Mouse (Mus musculus): ENCODE results near the gene Ccl1. TPM values are rescaled to one million over a fixed set of nuclear protein-coding genes. Genes with fewer than 3 reads are reported as not detected.

Gene Ccl1
- polyA plus RNA-seq, 1 experiment from 2014 or later: not detected

- Histone ChIP-seq H3K4me2 (ENCODE audit: low read depth) (no peak overlapping the region), H3K9ac (ENCODE audit: low read length) (no peak overlapping the region), H3K4me1 (ENCODE audit: control insufficient read depth, insufficient read depth, low read length) (no peaks in the 10 kb centered on the region), H3K27ac (ENCODE audit: low read depth, low read length) (no peak overlapping the region), H3K4me3 (ENCODE audit: low read depth, low read length) (no peak overlapping the region), H3K27me3 (ENCODE audit: control insufficient read depth, insufficient read depth, low read length) (no peaks in the 10 kb centered on the region), H3K9me3 (ENCODE audit: control insufficient read depth, low read length) (no peaks in the 10 kb centered on the region), H3K36me3 (ENCODE audit: control insufficient read depth, insufficient read depth, low read length) (no peaks in the 10 kb centered on the region)
- DNase-seq (ENCODE audit: low spot score) (no peak), ATAC-seq (ENCODE audit: insufficient read depth, low FRiP score, low TSS enrichment) (no peak)
- 82% methylated on average over 2 of the region's 2 CpGs for WGBS
Observed at GRCm38 (mm10) chr11:82173491-82173890, 132.0 kb downstream of the Ccl1 start.

DNA sequence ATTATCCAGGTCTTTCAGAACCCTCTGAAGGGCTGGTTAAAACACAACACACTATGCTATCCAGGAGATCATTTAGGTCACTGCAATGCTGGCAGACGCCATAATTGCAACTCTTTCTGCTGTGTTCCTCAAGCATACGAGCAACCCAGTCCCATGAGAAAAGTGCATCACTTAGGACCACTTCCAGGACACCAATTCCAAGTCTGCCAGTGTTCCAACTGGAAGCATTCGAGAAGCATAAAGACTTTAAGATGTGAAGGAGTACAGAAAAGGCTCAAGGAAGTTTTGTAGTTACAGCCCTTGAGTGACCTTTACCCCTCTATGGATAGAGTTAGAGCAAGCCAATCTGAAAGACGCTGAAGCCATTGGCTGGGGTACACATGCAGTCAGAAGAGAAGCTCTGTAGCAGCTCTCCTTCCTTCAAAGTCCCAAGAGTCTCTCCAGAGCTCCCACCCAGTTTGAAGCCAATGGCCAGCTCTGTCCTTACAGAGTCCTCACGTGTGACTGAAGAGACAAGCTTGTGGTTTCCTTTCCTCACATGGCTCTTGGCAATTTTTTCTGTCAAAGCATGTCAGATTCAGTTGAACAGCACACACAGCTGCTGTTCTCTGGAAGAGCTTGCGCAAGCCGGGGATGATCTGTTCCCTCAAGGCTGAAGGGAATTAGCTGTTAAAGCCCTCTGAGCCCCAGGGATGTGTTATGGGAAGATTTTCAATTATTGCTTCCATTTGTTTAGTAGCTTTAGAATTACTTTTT is 134.0 kb downstream of the Ccl1 start:
- DNase-seq (ENCODE audit: low spot score): no peak
- ATAC-seq (ENCODE audit: insufficient read depth, low FRiP score, low TSS enrichment): no peak
- Histone ChIP-seq H3K4me2 (ENCODE audit: low read depth) (no peak overlapping the region), H3K9ac (ENCODE audit: low read length) (no peak overlapping the region), H3K4me3 (ENCODE audit: low read depth, low read length) (no peak overlapping the region), H3K27ac (ENCODE audit: low read depth, low read length) (no peak overlapping the region), H3K27me3 (ENCODE audit: control insufficient read depth, insufficient read depth, low read length) (no peaks in the 10 kb centered on the region), H3K4me1 (ENCODE audit: control insufficient read depth, insufficient read depth, low read length) (no peaks in the 10 kb centered on the region), H3K36me3 (ENCODE audit: control insufficient read depth, insufficient read depth, low read length) (no peaks in the 10 kb centered on the region), H3K9me3 (ENCODE audit: control insufficient read depth, low read length) (no peaks in the 10 kb centered on the region)
- WGBS: 80% methylated on average over 7 of the region's 7 CpGs

DNA sequence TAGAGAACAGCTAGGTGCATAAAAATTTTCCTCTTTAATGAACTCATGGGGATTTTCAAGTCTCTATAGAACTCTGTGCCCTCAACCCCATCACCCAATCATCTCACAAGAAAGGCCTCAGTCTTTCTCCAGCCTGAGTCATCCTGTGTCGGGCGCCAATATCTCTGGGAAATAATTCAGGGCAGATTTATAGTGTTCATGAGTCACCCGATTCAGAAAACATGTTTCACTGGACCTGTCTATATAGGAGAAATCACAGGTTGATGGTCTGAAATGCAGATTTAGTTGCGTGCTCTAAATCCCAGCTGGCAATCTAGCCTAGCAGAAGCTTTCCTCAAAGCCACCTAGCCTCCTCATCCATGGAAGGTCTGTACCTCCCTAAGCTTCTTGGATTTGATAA is 136.0 kb downstream of the Ccl1 start:
- no peak overlapping the region for H3K9ac ChIP-seq (ENCODE audit: low read length)
- no peak overlapping the region for H3K4me2 ChIP-seq (ENCODE audit: low read depth)
- DNase-seq (ENCODE audit: low spot score): no peak
- H3K36me3 ChIP-seq (ENCODE audit: control insufficient read depth, insufficient read depth, low read length): no peaks in the 10 kb centered on the region
- H3K4me3 ChIP-seq (ENCODE audit: low read depth, low read length): no peak overlapping the region
- H3K27ac ChIP-seq (ENCODE audit: low read depth, low read length): no peak overlapping the region
- H3K9me3 ChIP-seq (ENCODE audit: control insufficient read depth, low read length): no peaks in the 10 kb centered on the region
- WGBS: 92% methylated on average over 4 of the region's 4 CpGs
- no peaks in the 10 kb centered on the region for H3K4me1 ChIP-seq (ENCODE audit: control insufficient read depth, insufficient read depth, low read length)
- H3K27me3 ChIP-seq (ENCODE audit: control insufficient read depth, insufficient read depth, low read length): no peaks in the 10 kb centered on the region
- ATAC-seq (ENCODE audit: insufficient read depth, low FRiP score, low TSS enrichment): no peak

DNA sequence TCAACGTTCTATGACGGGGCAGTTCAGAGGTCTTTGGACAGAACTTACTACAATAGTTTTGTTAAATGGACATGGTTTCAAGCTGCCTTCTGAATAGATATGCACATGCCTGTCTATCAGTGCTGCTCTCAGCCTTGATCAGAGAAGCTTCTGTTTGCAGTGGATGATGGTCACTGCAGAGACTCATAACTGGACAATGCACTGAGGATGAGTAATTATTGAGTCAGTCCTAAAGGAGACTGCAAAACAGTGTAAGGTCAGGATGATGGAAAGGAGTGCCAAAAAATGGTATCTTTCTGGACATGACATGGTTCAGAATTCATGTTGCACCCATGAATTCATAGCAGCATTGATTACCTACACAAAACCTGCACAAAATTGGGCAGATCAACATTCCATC is 137.2 kb downstream of the Ccl1 start:
- ATAC-seq (ENCODE audit: insufficient read depth, low FRiP score, low TSS enrichment) (no peak), DNase-seq (ENCODE audit: low spot score) (no peak)
- Histone ChIP-seq H3K4me3 (ENCODE audit: low read depth, low read length) (no peak overlapping the region), H3K9ac (ENCODE audit: low read length) (no peak overlapping the region), H3K36me3 (ENCODE audit: control insufficient read depth, insufficient read depth, low read length) (no peaks in the 10 kb centered on the region), H3K9me3 (ENCODE audit: control insufficient read depth, low read length) (no peaks in the 10 kb centered on the region), H3K4me2 (ENCODE audit: low read depth) (no peak overlapping the region), H3K27me3 (ENCODE audit: control insufficient read depth, insufficient read depth, low read length) (no peaks in the 10 kb centered on the region), H3K4me1 (ENCODE audit: control insufficient read depth, insufficient read depth, low read length) (no peaks in the 10 kb centered on the region), H3K27ac (ENCODE audit: low read depth, low read length) (no peak overlapping the region)
- WGBS: 95% methylated on average over 2 of the region's 2 CpGs

DNA sequence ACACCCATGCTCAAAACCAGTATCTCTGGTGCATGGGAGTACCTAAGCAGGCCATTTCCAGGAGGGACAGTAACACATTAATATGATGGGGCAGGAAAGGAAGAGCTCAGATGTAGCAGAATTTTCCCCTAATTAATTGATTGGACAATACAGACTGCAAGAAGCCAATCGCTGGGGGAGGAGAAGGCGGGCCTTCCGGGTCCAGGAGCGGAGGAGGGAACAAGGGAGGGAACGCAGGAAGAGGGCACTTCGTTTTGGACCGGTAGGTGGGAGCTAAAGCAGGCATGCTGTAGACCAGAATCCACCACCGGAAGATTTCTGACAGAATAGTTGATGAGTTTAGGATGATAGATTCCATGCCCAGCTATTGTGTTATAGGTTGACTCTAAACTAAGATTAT is 142.2 kb downstream of the Ccl1 start:
- no peak for ATAC-seq (ENCODE audit: insufficient read depth, low FRiP score, low TSS enrichment)
- H3K9ac ChIP-seq (ENCODE audit: low read length): no peak overlapping the region
- no peaks in the 10 kb centered on the region for H3K36me3 ChIP-seq (ENCODE audit: control insufficient read depth, insufficient read depth, low read length)
- no peaks in the 10 kb centered on the region for H3K27me3 ChIP-seq (ENCODE audit: control insufficient read depth, insufficient read depth, low read length)
- DNase-seq (ENCODE audit: low spot score): no peak
- no peak overlapping the region for H3K4me2 ChIP-seq (ENCODE audit: low read depth)
- no peak overlapping the region for H3K27ac ChIP-seq (ENCODE audit: low read depth, low read length)
- H3K4me1 ChIP-seq (ENCODE audit: control insufficient read depth, insufficient read depth, low read length): no peaks in the 10 kb centered on the region
- WGBS: 77% methylated on average over 8 of the region's 8 CpGs
- no peak overlapping the region for H3K4me3 ChIP-seq (ENCODE audit: low read depth, low read length)
- H3K9me3 ChIP-seq (ENCODE audit: control insufficient read depth, low read length): no peaks in the 10 kb centered on the region

DNA sequence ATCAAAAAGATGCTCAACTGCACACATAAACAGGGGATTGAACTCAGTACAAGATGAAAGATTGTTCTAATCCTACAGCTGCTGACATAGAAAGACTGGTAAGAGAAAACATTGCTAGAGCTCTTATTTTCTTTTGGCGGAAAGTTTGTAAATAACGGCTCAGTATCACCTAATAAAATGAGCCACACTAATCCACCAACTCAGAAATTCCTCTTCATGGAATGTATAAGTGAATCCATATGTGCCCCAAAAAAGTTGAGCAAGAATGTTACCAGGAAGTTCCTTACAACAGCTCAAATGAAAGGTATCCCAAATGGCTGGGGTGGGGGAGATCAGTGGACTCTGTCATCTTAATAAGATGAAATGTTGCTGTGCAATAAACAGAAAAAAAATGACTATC is 146.4 kb downstream of the Ccl1 start:
- WGBS: 92% methylated on average over 2 of the region's 2 CpGs
- ATAC-seq (ENCODE audit: insufficient read depth, low FRiP score, low TSS enrichment): no peak
- Histone ChIP-seq H3K36me3 (ENCODE audit: control insufficient read depth, insufficient read depth, low read length) (no peaks in the 10 kb centered on the region), H3K4me1 (ENCODE audit: control insufficient read depth, insufficient read depth, low read length) (no peaks in the 10 kb centered on the region), H3K27me3 (ENCODE audit: control insufficient read depth, insufficient read depth, low read length) (no peaks in the 10 kb centered on the region), H3K9ac (ENCODE audit: low read length) (no peak overlapping the region), H3K27ac (ENCODE audit: low read depth, low read length) (no peak overlapping the region), H3K4me3 (ENCODE audit: low read depth, low read length) (no peak overlapping the region), H3K4me2 (ENCODE audit: low read depth) (no peak overlapping the region), H3K9me3 (ENCODE audit: control insufficient read depth, low read length) (no peaks in the 10 kb centered on the region)
- no peak for DNase-seq (ENCODE audit: low spot score)

DNA sequence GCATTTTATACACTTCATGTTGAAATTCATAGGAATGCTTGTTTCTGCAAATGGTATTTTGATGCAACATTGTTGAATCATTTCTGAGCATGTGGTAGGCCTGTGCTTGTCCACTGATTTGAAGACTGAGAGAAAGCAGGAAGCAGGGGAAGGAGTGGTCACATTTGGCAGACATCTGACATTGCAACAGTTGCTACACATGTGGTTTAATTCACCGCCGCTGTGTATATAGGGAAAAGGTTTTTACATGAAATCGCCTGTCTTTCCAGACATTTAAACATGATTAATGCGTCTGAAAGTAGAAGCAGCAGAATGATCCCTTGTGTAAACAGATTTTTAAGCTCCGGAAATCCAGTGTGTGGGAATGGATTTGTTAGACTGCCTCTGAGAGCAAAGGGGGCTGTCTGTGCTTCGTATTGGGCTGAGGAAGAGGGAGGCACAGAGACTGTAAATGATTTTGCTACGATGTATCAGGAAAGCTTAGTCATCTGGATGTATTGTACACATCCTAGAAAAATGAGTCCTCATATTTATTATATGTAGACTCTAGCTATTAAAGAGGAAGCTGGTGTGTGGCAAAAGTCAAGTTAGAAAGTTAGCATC is 165.9 kb downstream of the Ccl1 start:
- Histone ChIP-seq H3K4me1 (ENCODE audit: control insufficient read depth, insufficient read depth, low read length) (no peaks in the 10 kb centered on the region), H3K27me3 (ENCODE audit: control insufficient read depth, insufficient read depth, low read length) (no peaks in the 10 kb centered on the region), H3K9me3 (ENCODE audit: control insufficient read depth, low read length) (no peaks in the 10 kb centered on the region), H3K4me2 (ENCODE audit: low read depth) (no peak overlapping the region), H3K36me3 (ENCODE audit: control insufficient read depth, insufficient read depth, low read length) (no peaks in the 10 kb centered on the region), H3K27ac (ENCODE audit: low read depth, low read length) (no peak overlapping the region), H3K4me3 (ENCODE audit: low read depth, low read length) (no peak overlapping the region), H3K9ac (ENCODE audit: low read length) (no peak overlapping the region)
- WGBS: 57% methylated on average over 7 of the region's 7 CpGs
- no peak for ATAC-seq (ENCODE audit: insufficient read depth, low FRiP score, low TSS enrichment)
- peak; percentile 11 for DNase-seq (ENCODE audit: low spot score)

DNA sequence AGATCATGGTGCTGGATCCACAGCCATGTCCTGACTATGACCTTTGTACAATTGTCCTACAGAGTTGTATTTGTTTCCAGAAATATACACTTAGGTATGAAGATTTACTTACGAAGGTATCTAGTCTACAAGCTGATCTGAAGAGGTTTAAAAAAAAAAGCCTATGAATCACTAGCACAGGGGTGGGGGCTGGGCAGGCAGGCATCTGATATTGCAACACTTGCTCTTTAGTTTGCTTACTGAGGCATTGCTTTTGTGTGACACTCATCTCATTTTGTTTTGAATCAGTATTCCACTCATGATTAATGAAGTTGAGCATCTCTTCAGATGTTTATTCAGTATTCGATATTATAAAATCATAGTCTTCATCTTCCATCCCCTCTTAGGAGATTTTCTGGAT is 169.3 kb downstream of the Ccl1 start:
- WGBS: 81% methylated on average over 2 of the region's 2 CpGs
- Histone ChIP-seq H3K9me3 (ENCODE audit: control insufficient read depth, low read length) (no peaks in the 10 kb centered on the region), H3K36me3 (ENCODE audit: control insufficient read depth, insufficient read depth, low read length) (no peaks in the 10 kb centered on the region), H3K4me2 (ENCODE audit: low read depth) (no peak overlapping the region), H3K4me1 (ENCODE audit: control insufficient read depth, insufficient read depth, low read length) (no peaks in the 10 kb centered on the region), H3K27ac (ENCODE audit: low read depth, low read length) (no peak overlapping the region), H3K4me3 (ENCODE audit: low read depth, low read length) (no peak overlapping the region), H3K27me3 (ENCODE audit: control insufficient read depth, insufficient read depth, low read length) (no peaks in the 10 kb centered on the region), H3K9ac (ENCODE audit: low read length) (no peak overlapping the region)
- ATAC-seq (ENCODE audit: insufficient read depth, low FRiP score, low TSS enrichment) (no peak), DNase-seq (ENCODE audit: low spot score) (no peak)

- no peak overlapping the region for H3K9ac ChIP-seq (ENCODE audit: low read length)
- H3K4me3 ChIP-seq (ENCODE audit: low read depth, low read length): no peak overlapping the region
- no peak for DNase-seq (ENCODE audit: low spot score)
- H3K27me3 ChIP-seq (ENCODE audit: control insufficient read depth, insufficient read depth, low read length): no peaks in the 10 kb centered on the region
- no peaks in the 10 kb centered on the region for H3K4me1 ChIP-seq (ENCODE audit: control insufficient read depth, insufficient read depth, low read length)
- WGBS: 63% methylated on average over 1 of the region's 1 CpGs
- no peak overlapping the region for H3K27ac ChIP-seq (ENCODE audit: low read depth, low read length)
- H3K4me2 ChIP-seq (ENCODE audit: low read depth): no peak overlapping the region
- H3K9me3 ChIP-seq (ENCODE audit: control insufficient read depth, low read length): no peaks in the 10 kb centered on the region
- no peak for ATAC-seq (ENCODE audit: insufficient read depth, low FRiP score, low TSS enrichment)
- H3K36me3 ChIP-seq (ENCODE audit: control insufficient read depth, insufficient read depth, low read length): no peaks in the 10 kb centered on the region
Observed at GRCm38 (mm10) chr11:82132977-82133376, 172.5 kb downstream of the Ccl1 start.
